Mouse (Mus musculus) midbrain, embryonic 13.5 days (tissue): Measurements from ENCODE around the gene Zfp282. TPM values are rescaled to one million over a fixed set of nuclear protein-coding genes. Genes with fewer than 3 reads are reported as not detected.
A peak's percentile ranks its signal among the peaks of the same experiment; 100 is the strongest.
"Not testable (repeated sequence)": the region's sequence is repeated elsewhere in the genome, so short reads cannot be mapped to it uniquely, and the experiment has no call there.

Experiments used
- ATAC-seq: fragments of 200-750 bp; cut with Nextera tagmentation; 2 replicates; pipeline ENCODE4 v1.8.0; 2017; ENCODE audit warnings: mild to moderate bottlenecking, moderate TSS enrichment, moderate library complexity
- H3K27ac ChIP-seq: fragments of 300-500 bp; sonication (generic); 2 replicates; pipeline ENCODE4 v1.5.1; 2015; ENCODE audit warnings: inconsistent platforms, mild to moderate bottlenecking, moderate library complexity
- H3K27me3 ChIP-seq: fragments of 300-500 bp; sonication (generic); 2 replicates; pipeline ENCODE4 v1.6.1; 2015; ENCODE audit warnings: mild to moderate bottlenecking, inconsistent platforms
- H3K36me3 ChIP-seq: fragments of 300-500 bp; sonication (generic); 2 replicates; pipeline ENCODE4 v1.6.1; 2015; ENCODE audit warnings: mild to moderate bottlenecking, inconsistent platforms
- H3K4me1 ChIP-seq: fragments of 300-500 bp; sonication (generic); replicated peaks from 2 replicates; pipeline ENCODE4 v1.6.1; 2015; ENCODE audit warnings: inconsistent platforms
- H3K4me2 ChIP-seq: fragments of 300-500 bp; sonication (generic); replicated peaks from 2 replicates; pipeline ENCODE4 v1.6.1; 2015; ENCODE audit warnings: moderate library complexity, mild to moderate bottlenecking, inconsistent platforms
- H3K4me3 ChIP-seq: fragments of 300-500 bp; sonication (generic); replicated peaks from 2 replicates; pipeline ENCODE4 v1.5.1; 2015; ENCODE audit warnings: mild to moderate bottlenecking, inconsistent platforms
- H3K9ac ChIP-seq: fragments of 300-500 bp; sonication (generic); replicated peaks from 2 replicates; pipeline ENCODE4 v1.6.1; 2015; ENCODE audit warnings: mild to moderate bottlenecking, inconsistent platforms
- H3K9me3 ChIP-seq: fragments of 300-500 bp; sonication (generic); 2 replicates; pipeline ENCODE4 v1.6.1; 2016; ENCODE audit warnings: mild to moderate bottlenecking, inconsistent platforms
- WGBS: fragments of 180-500 bp; shearing (Covaris S2); methylation state at CpG from one replicate; pipeline ENCODE4 v1.1.7; 2015; 5-methylcytosine and 5-hydroxymethylcytosine counted together
- polyA plus RNA-seq: library from polyadenylated mRNA; unstranded; fragments of >200 nt; fragmentation: Nextera tagmentation; extraction: Ambion mirVana; gene quantifications from 2 replicates; pipeline ENCODE4 v1.2.1, GENCODE M21; 2015

Zfp282 gene
- polyA plus RNA-seq, 1 experiment from 2014 or later, result 25.9 TPM

DNA sequence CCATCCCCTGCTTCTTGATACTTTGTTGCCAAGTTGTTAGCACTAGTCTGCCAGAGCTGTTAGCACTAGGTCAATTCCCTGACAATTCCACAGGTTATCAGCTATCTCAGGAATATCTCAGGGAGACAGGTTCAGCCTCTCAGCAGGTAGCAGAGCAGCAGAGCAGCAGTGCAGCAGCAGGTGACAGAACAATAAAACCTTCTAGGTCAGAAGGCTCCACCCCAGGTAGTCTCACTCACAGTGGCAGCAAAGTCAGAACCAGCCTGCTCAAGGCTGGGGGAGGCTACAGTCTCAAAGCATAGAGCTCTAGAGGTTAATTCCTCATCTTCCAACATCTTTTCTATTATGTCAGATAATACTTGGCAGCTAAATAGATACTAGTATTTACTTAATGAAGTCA is 31.2 kb upstream of the Zfp282 start:
- ATAC-seq, result no peak
- no peak overlapping the region for H3K27ac ChIP-seq
- H3K4me1 ChIP-seq, result no peaks in the 10 kb centered on the region
- no peak overlapping the region for H3K9ac ChIP-seq
- H3K9me3 ChIP-seq, result no peaks in the 10 kb centered on the region
- H3K36me3 ChIP-seq, result peaks cover 16% of the 10 kb centered on the region; the same call in 1 of the 2 replicates
- no peak overlapping the region for H3K4me2 ChIP-seq
- H3K27me3 ChIP-seq, result no peaks in the 10 kb centered on the region
- H3K4me3 ChIP-seq, result no peak overlapping the region

DNA sequence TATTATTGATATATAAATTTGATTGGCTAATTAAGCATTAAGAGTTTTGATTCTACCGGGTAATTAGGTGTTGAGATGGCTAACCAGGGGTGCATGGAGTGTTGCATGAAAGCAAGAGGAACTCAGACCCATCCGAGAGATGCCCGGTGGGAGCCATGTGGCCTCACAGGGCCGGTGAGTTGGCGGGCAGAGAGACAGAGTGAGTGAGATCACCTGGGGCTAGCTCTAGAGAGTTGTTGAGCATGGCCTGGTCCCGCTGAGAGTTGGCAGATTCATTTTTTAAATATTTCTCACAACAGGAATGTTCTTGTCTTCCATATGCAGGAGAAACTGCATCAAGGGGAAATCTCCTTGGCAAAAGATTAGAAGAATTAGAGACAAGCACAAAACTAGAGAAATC is 19.8 kb upstream of the Zfp282 start:
- Histone ChIP-seq H3K4me2 (no peak overlapping the region), H3K9ac (no peak overlapping the region), H3K9me3 (no peaks in the 10 kb centered on the region), H3K27ac (no peak overlapping the region), H3K36me3 (peaks cover 42% of the 10 kb centered on the region), H3K27me3 (no peaks in the 10 kb centered on the region), H3K4me3 (no peak overlapping the region), H3K4me1 (no peaks in the 10 kb centered on the region)
- 94% methylated on average over 6 of the region's 6 CpGs for WGBS
- ATAC-seq, result no peak

DNA sequence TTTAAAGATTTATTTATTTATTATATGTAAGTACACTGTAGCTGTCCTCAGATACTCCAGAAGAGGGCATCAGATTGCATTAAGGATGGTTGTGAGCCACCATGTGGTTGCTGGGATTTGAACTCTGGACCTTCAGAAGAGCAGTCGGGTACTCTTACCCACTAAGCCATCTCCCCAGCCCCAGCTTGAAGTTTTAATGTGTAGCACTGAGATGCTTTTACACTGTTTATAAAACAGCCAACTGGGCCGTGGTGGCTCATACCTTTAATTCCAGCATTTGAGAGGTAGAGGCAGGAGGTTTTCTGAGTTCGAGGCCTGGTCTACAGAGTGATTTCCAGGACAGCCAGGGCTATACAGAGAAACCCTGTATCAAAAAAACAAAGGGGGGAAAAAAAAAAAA is 19.3 kb upstream of the Zfp282 start:
- not testable (repeated sequence) for H3K9ac ChIP-seq, H3K4me1 ChIP-seq, ATAC-seq, H3K4me2 ChIP-seq, H3K4me3 ChIP-seq, H3K27me3 ChIP-seq, H3K9me3 ChIP-seq, H3K27ac ChIP-seq
- 94% methylated on average over 3 of the region's 3 CpGs for whole genome bisulfite sequencing
- H3K36me3 ChIP-seq, result peaks cover 46% of the 10 kb centered on the region

DNA sequence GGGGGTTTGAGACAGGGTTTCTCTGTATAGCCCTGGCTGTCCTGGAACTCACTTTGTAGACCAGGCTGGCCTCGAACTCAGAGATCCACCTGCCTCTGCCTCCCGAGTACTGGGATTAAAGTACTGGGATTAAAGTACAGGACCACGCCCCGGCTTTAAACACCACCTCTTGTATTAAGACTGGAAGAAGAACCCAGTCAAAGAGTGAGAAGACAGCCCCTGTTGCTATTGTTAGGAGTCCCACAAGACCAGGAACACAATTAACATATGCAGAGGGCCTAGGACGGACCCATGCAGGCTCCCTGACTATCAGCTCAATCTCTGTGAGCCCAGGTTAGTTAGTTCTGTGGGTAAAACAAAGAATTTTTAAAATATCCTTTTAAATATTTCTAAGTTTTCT is 4.7 kb upstream of the Zfp282 start:
- 87% methylated on average over 5 of the region's 5 CpGs for WGBS
- Histone ChIP-seq H3K4me1 (no peaks in the 10 kb centered on the region), H3K4me3 (no peak overlapping the region), H3K27ac (no peak overlapping the region), H3K9ac (no peak overlapping the region), H3K27me3 (no peaks in the 10 kb centered on the region), H3K9me3 (no peaks in the 10 kb centered on the region), H3K36me3 (peaks cover 24% of the 10 kb centered on the region), H3K4me2 (no peak overlapping the region)
- ATAC-seq, result no peak

DNA sequence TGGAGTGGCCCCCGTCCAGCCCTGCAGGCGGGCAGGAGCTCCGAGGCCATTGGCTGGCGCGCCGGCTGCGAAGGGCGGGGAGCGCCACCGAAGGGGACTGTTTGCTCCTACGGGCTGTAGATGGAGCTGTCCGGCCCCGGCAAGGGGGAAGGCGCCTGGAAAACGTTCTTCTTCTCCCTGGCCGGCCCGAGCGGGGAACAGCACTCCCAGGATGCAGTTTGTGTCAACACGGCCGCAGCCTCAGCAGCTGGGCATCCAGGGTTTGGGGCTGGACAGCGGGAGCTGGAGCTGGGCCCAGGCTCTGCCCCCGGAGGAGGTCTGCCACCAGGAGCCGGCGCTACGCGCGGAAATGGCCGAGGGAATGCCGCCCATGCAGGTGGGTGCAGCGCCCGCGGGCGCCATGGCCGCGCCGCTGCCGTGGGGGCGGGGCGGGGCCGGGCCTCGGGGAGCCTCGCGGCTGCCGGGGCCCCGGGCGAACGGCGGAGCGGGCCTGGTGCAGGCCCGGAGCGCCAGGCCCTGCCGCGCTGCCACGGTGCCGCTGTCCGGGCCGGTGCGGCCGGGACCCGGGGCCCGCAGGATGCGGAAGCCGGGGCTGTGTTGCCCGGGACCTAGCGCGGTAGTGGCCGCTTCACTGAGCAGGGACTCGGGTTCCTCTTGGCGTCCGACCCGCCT is 593 bp downstream of the Zfp282 start:
- peaks cover 29% of the 10 kb centered on the region for H3K36me3 ChIP-seq
- peak overlapping the region; percentile 92 for H3K4me2 ChIP-seq
- H3K4me3 ChIP-seq, result peak overlapping the region; percentile 97
- ATAC-seq, result peak; percentile 98
- H3K9me3 ChIP-seq, result no peaks in the 10 kb centered on the region
- peak overlapping the region; percentile 96 for H3K9ac ChIP-seq
- H3K27ac ChIP-seq, result peak overlapping the region; percentile 98
- WGBS, result under 1% methylated on average over 57 of the region's 71 CpGs
- H3K27me3 ChIP-seq, result no peaks in the 10 kb centered on the region
- peaks cover 26% of the 10 kb centered on the region for H3K4me1 ChIP-seq

DNA sequence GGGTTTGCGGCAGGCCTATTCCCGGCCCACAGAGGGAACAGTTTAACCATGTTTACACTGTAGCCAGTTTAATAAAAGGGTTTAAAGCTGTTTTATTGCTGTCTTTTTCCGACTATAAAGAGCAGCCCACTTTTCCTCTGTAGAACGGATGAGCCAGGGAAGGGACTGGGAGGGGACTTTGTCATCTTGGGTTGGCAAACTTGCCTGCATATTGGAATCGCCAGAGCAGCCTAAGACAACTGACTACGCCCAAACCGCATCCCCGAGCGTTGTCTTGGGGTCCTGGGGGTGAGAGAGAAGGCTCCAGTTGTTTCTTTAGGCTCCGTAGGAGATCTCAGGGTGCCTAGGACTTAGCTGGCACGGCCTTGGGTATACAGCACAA is 1.1 kb downstream of the Zfp282 start:
- Histone ChIP-seq H3K4me3 (peak overlapping the region; percentile 97), H3K4me2 (peak overlapping the region; percentile 92), H3K9ac (peak overlapping the region; percentile 96), H3K27me3 (no peaks in the 10 kb centered on the region), H3K27ac (peak overlapping the region; percentile 98), H3K4me1 (peaks cover 26% of the 10 kb centered on the region), H3K9me3 (no peaks in the 10 kb centered on the region), H3K36me3 (peaks cover 35% of the 10 kb centered on the region)
- ATAC-seq, result no peak
- 1% methylated on average over 11 of the region's 11 CpGs for WGBS

DNA sequence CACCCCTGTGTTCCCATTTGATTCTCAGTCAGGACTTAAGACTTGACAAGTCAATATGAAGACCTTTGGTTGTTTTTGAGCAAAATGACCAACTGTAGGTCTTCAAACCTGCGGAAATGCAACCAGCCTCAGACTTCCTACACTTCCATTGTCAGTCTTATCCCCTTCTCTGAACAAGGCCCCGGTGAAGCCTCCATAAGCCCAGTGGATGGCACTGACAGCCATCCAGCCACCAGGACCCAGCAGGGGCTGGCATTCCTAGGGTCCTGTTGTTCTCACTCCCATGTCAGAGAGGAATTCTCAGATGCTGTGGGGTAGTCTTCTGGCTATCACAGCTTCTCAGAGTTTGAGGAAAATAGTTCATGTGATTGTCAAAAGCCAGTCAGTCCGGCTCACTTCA is 1.6 kb downstream of the Zfp282 start:
- Histone ChIP-seq H3K27me3 (no peaks in the 10 kb centered on the region), H3K9me3 (no peaks in the 10 kb centered on the region), H3K4me1 (peaks cover 26% of the 10 kb centered on the region), H3K4me3 (peak overlapping the region; percentile 97), H3K27ac (peak overlapping the region; percentile 98), H3K9ac (peak overlapping the region; percentile 96), H3K36me3 (peaks cover 39% of the 10 kb centered on the region), H3K4me2 (peak overlapping the region; percentile 92)
- no peak for ATAC-seq
- 40% methylated on average over 3 of the region's 3 CpGs for whole genome bisulfite sequencing

DNA sequence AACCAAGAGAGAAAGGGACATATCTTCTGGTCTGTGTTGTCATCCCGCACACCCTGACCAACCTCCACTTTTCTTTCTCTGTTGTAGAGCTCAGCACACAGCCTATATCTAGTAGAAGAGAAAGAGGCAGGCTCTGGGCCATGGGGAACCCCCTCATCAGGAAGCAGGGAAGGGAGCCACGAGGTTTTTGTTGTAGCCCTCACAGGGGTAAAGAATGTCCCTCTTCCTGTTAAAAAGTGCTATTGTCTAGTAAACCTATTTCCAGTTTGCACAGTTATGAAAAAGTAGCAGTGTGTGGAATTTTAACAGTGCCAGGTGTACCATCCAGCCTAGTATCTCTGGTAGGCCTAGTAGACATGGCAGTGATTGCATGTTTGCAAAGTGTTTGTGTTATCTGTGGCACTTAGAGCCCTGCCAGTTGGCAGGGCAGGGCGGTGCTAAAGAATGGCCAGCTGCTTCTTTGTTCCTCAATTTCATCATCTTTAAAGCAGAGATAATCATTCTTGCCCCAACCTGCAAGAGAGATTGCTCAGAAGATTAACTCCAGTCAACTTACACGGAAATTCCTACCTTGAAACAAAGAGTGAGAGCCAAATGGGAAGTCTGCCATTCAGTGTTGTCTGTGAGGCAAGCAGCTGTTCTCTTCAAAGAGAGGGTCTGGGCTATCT is 2.2 kb downstream of the Zfp282 start:
- no peak overlapping the region for H3K27ac ChIP-seq

DNA sequence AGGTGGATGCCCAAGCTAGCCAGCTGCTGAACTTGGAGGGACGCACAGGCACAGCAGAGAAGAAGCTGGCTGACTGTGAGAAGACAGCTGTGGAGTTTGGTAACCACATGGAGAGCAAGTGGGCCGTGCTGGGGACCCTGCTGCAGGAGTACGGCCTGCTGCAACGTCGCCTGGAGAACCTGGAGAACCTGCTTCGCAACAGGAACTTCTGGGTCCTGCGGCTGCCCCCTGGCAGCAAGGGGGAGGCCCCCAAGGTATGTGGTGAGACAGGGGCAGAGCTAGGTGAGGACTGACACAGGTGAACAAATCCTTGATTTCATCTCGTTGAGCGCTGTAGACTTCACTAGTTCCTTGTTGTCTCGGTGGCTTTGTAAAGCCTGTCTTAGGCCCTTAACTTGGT is 3.2 kb downstream of the Zfp282 start:
- H3K4me2 ChIP-seq, result no peak overlapping the region

More for the DNA sequence above, 2.2 kb downstream of the Zfp282 start:
- Histone ChIP-seq H3K4me3 (peak overlapping the region; percentile 97), H3K9ac (peak overlapping the region; percentile 96), H3K27me3 (no peaks in the 10 kb centered on the region), H3K36me3 (peaks cover 45% of the 10 kb centered on the region), H3K4me1 (peaks cover 26% of the 10 kb centered on the region), H3K4me2 (peak overlapping the region; percentile 92), H3K9me3 (no peaks in the 10 kb centered on the region)
- 64% methylated on average over 4 of the region's 4 CpGs for WGBS
- ATAC-seq, result no peak

DNA sequence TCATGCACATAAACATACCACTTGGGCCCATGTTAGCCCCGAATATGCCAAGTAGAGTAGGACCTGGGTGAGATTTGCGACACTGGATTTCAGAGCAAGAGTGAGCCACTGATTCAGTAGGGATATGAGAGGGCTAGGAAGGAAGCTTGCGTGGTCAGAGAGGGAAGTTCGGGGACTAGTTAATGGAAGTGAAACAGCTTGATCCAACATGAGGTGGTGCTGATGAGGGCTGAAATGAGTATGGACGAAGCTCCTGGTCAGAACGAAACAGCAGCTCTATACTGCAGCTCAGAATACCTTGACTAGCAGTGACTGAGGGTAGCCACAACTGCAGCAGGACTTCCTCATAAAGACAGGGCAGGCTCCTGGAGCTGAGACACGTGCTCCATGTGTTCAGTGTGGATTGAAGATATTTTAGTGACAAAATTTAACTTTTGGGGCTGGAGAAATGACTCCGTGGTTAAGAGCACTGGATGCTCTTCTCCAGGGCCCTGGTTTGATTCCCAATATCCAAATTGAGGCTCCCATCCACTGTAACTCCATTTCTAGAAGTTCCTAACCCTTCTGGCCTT is 11.9 kb downstream of the Zfp282 start:
- Histone ChIP-seq H3K27ac (no peak overlapping the region), H3K4me3 (no peak overlapping the region), H3K9ac (no peak overlapping the region), H3K9me3 (no peaks in the 10 kb centered on the region), H3K36me3 (peaks cover 81% of the 10 kb centered on the region), H3K27me3 (no peaks in the 10 kb centered on the region), H3K4me2 (no peak overlapping the region), H3K4me1 (no peaks in the 10 kb centered on the region)
- WGBS, result 92% methylated on average over 8 of the region's 8 CpGs
- no peak for ATAC-seq

More for the DNA sequence above, 3.2 kb downstream of the Zfp282 start:
- Histone ChIP-seq H3K9me3 (no peaks in the 10 kb centered on the region), H3K27ac (no peak overlapping the region), H3K27me3 (no peaks in the 10 kb centered on the region), H3K36me3 (peaks cover 55% of the 10 kb centered on the region), H3K9ac (0 out of 2 replicates have a peak overlapping the region, but pooled peaks have one; percentile 96), H3K4me3 (no peak overlapping the region), H3K4me1 (peaks cover 26% of the 10 kb centered on the region)
- no peak for ATAC-seq
- WGBS, result 96% methylated on average over 10 of the region's 10 CpGs

DNA sequence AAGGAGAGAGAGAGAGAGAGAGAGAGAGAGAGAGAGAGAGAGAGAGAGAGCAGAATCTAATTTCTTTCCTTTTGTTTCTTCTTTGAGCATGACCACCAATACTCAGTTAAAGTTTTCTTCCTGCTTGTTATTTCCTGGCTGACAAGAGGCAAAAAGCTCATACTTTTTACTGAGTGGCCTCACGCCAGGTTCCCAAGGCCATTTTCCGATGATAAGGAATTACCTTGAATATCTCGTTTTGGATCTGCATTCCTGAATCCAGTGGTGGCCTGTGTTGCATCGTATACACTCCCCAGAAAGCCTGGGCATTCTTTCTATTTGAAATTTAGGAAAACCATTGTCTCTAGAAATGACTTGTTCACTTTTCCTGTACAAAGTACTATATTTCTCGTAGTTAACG is 22.4 kb downstream of the Zfp282 start:
- H3K27ac ChIP-seq, result no peak overlapping the region
- no peak overlapping the region for H3K9ac ChIP-seq
- H3K4me3 ChIP-seq, result no peak overlapping the region
- H3K9me3 ChIP-seq, result no peaks in the 10 kb centered on the region
- H3K4me1 ChIP-seq, result no peaks in the 10 kb centered on the region
- H3K36me3 ChIP-seq, result peaks cover 70% of the 10 kb centered on the region
- peaks cover 12% of the 10 kb centered on the region for H3K27me3 ChIP-seq
- no peak overlapping the region for H3K4me2 ChIP-seq
- no peak for ATAC-seq
- WGBS, result 98% methylated on average over 6 of the region's 6 CpGs

DNA sequence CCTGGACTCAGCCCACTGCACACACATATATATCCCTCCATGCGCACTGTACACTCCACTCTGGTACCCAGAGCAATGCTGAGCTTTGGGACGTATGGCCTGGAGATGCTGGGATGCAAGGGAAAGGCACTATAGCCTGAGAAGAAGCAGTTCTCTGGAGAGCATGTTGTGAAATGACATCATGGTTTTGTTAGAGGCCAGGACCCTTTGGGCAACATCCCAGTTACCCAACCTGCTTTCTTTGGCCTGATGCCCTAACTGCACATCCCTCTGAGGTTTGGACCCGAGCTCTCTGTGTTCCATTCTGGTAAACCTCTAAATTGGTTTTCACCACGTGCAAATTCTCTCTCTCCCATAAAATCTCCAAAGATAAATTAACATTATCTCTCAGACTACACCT is 26.6 kb downstream of the Zfp282 start:
- no peaks in the 10 kb centered on the region for H3K4me1 ChIP-seq
- no peak overlapping the region for H3K27ac ChIP-seq
- H3K36me3 ChIP-seq, result peaks cover 91% of the 10 kb centered on the region
- H3K4me2 ChIP-seq, result no peak overlapping the region
- no peaks in the 10 kb centered on the region for H3K9me3 ChIP-seq
- WGBS, result 86% methylated on average over 4 of the region's 4 CpGs
- no peak for ATAC-seq
- H3K9ac ChIP-seq, result no peak overlapping the region
- H3K27me3 ChIP-seq, result peaks cover 16% of the 10 kb centered on the region
- H3K4me3 ChIP-seq, result no peak overlapping the region
